Mouse (Mus musculus) kidney, adult 2 months (tissue): ENCODE measurements at regions not wholly inside any gene's neighbourhood (a gene's known extent, or its start where the extent isn't known, plus 50 kb on each side); places are given as distances from the start of the nearest gene placed in this dataset.

ENCODE experiments used
- CTCF ChIP-seq: fragments of 200-500 bp; conservative IDR thresholded peaks from 2 replicates; pipeline ENCODE4 v1.5.1; 2011; ENCODE audit warnings: low read depth, mild to moderate bottlenecking, control low read depth, low read length, moderate library complexity, mixed read lengths; ENCODE audit not compliant: insufficient read depth, insufficient read length
- POLR2A ChIP-seq: fragments of 200-500 bp; IDR thresholded peaks from one replicate; pipeline ENCODE4 v1.6.1; 2011; ENCODE audit warnings: low read depth, low read length, control low read depth

GRCm38 (mm10) chr9:12157157-12157556 lies 1088.5 kb downstream of the Jrkl start:
- TF ChIP-seq CTCF: no peak; the same call in 1 of the 2 replicates
- TF ChIP-seq POLR2A: no peak
